Mouse (Mus musculus) midbrain, postnatal 0 days (tissue): ENCODE data around the gene Scrn3. TPM values are rescaled to one million over a fixed set of nuclear protein-coding genes. Genes with fewer than 3 reads are reported as not detected.

Experiments used
- ATAC-seq: fragments of 200-750 bp; cut with Nextera tagmentation; 2 replicates; pipeline ENCODE4 v1.8.0; 2017; ENCODE audit warnings: moderate number of reproducible peaks, mild to moderate bottlenecking, moderate TSS enrichment, moderate library complexity; ENCODE audit not compliant: low FRiP score
- DNase-seq: peaks from one replicate; pipeline ENCODE4 v3.0.0-alpha.2; 2015; ENCODE audit warnings: low spot score
- H3K27ac ChIP-seq: fragments of 300-500 bp; sonication (generic); 2 replicates; pipeline ENCODE4 v1.5.1; 2014; ENCODE audit warnings: low read depth, mild to moderate bottlenecking, low read length, mixed read lengths
- H3K27me3 ChIP-seq: fragments of 300-500 bp; sonication (generic); 2 replicates; pipeline ENCODE4 v1.6.1; 2014; ENCODE audit warnings: low read length, control low read depth, mixed read lengths; ENCODE audit not compliant: insufficient read depth
- H3K36me3 ChIP-seq: fragments of 300-500 bp; sonication (generic); 2 replicates; pipeline ENCODE4 v1.6.1; 2014; ENCODE audit warnings: low read length, control low read depth, mixed read lengths; ENCODE audit not compliant: insufficient read depth
- H3K4me1 ChIP-seq: fragments of 300-500 bp; sonication (generic); 2 replicates; pipeline ENCODE4 v1.6.1; 2014; ENCODE audit warnings: mild to moderate bottlenecking, control low read depth, antibody characterized with exemption, low read length, mixed read lengths; ENCODE audit not compliant: insufficient read depth
- H3K4me2 ChIP-seq: fragments of 300-500 bp; sonication (generic); 2 replicates; pipeline ENCODE4 v1.6.1; 2014; ENCODE audit warnings: low read depth, mild to moderate bottlenecking, low read length, mixed read lengths; ENCODE audit not compliant: poor library complexity, severe bottlenecking
- H3K4me3 ChIP-seq: fragments of 300-500 bp; sonication (generic); 2 replicates; pipeline ENCODE4 v1.5.1; 2014; ENCODE audit warnings: low read depth, mild to moderate bottlenecking, low read length, moderate library complexity
- H3K9ac ChIP-seq: fragments of 300-500 bp; sonication (generic); replicated peaks from 2 replicates; pipeline ENCODE4 v1.6.1; 2014; ENCODE audit warnings: mild to moderate bottlenecking, low read length, moderate library complexity, mixed read lengths; ENCODE audit not compliant: poor library complexity, severe bottlenecking
- H3K9me3 ChIP-seq: fragments of 300-500 bp; sonication (generic); 2 replicates; pipeline ENCODE4 v1.6.1; 2016; ENCODE audit warnings: low read length, control low read depth
- CTCF ChIP-seq: IDR thresholded peaks from 2 replicates; pipeline ENCODE4 v1.5.1; 2016; ENCODE audit warnings: antibody characterized with exemption, mild to moderate bottlenecking
- WGBS: fragments of 180-500 bp; shearing (Covaris S2); extraction: QIAGEN DNeasy Blood & Tissue Kit; methylation state at CpG from one replicate; pipeline ENCODE4 v1.1.7; 2014; 5-methylcytosine and 5-hydroxymethylcytosine counted together
- polyA plus RNA-seq: library from polyadenylated mRNA; unstranded; fragments of >200 nt; fragmentation: Nextera tagmentation; extraction: Ambion mirVana; gene quantifications from 2 replicates; pipeline ENCODE4 v1.2.1, GENCODE M21; 2015
- total RNA-seq: library from RNA; depleted of rRNA; stranded (reverse); fragments of >200 nt; gene quantifications from 2 replicates; pipeline ENCODE4 v1.2.3, GENCODE M21; 2014

Gene Scrn3
- total and polyA plus RNA-seq, 2 experiments from 2014 or later = 4.2 to 6.5 TPM

GRCm38 (mm10) chr2:73273249-73274118, 38.9 kb upstream of the Scrn3 start:
- peak overlapping the region; percentile 31 for H3K4me3 ChIP-seq
- H3K27ac ChIP-seq = no peak overlapping the region
- no peak overlapping the region for H3K9ac ChIP-seq
- WGBS = under 1% methylated on average over 98 of the region's 110 CpGs
- H3K4me1 ChIP-seq = no peaks in the 10 kb centered on the region
- 0 out of 2 replicates have a peak, but pooled peaks have one; percentile 7 for ATAC-seq
- H3K36me3 ChIP-seq = no peaks in the 10 kb centered on the region
- H3K4me2 ChIP-seq = peak overlapping the region; percentile 38
- no peak for TF ChIP-seq CTCF
- peaks cover 35% of the 10 kb centered on the region for H3K27me3 ChIP-seq
- no peak for DNase-seq
- no peaks in the 10 kb centered on the region for H3K9me3 ChIP-seq

- no peak overlapping the region for H3K27ac ChIP-seq
- TF ChIP-seq CTCF = no peak; the same call in 1 of the 2 replicates
- H3K36me3 ChIP-seq = no peaks in the 10 kb centered on the region
- H3K4me1 ChIP-seq = no peaks in the 10 kb centered on the region
- peaks cover 41% of the 10 kb centered on the region for H3K27me3 ChIP-seq
- H3K9me3 ChIP-seq = no peaks in the 10 kb centered on the region
- peak overlapping the region; percentile 31 for H3K4me3 ChIP-seq
- ATAC-seq = no peak
- peak overlapping the region; percentile 38 for H3K4me2 ChIP-seq
- WGBS = under 1% methylated on average over 78 of the region's 88 CpGs
- DNase-seq = no peak
- no peak overlapping the region for H3K9ac ChIP-seq
Observed at GRCm38 (mm10) chr2:73274119-73274920, 38.1 kb upstream of the Scrn3 start.

- no peak overlapping the region for H3K9ac ChIP-seq
- 12% methylated on average over 8 of the region's 8 CpGs for WGBS
- no peak for ATAC-seq
Observed at GRCm38 (mm10) chr2:73275261-73276040, 37.0 kb upstream of the Scrn3 start.

GRCm38 (mm10) chr2:73276141-73276571, 36.2 kb upstream of the Scrn3 start:
- ATAC-seq (no peak), DNase-seq (no peak)
- no peaks in the 10 kb centered on the region for H3K4me1 ChIP-seq
- no peak overlapping the region for H3K4me2 ChIP-seq
- H3K27ac ChIP-seq = no peak overlapping the region
- H3K9ac ChIP-seq = no peak overlapping the region
- H3K27me3 ChIP-seq = peaks cover 34% of the 10 kb centered on the region
- peak overlapping the region; percentile 5; the same call in 1 of the 2 replicates for H3K4me3 ChIP-seq
- no peaks in the 10 kb centered on the region for H3K9me3 ChIP-seq
- no peak for TF ChIP-seq CTCF
- under 1% methylated on average over 6 of the region's 6 CpGs for WGBS
- H3K36me3 ChIP-seq = no peaks in the 10 kb centered on the region

More at GRCm38 (mm10) chr2:73275261-73276040, 37.0 kb upstream of the Scrn3 start:
- DNase-seq = no peak
- Histone ChIP-seq H3K36me3 (no peaks in the 10 kb centered on the region), H3K4me3 (peak overlapping the region; percentile 5; the same call in 1 of the 2 replicates), H3K27me3 (peaks cover 40% of the 10 kb centered on the region), H3K4me2 (no peak overlapping the region), H3K27ac (no peak overlapping the region), H3K4me1 (no peaks in the 10 kb centered on the region), H3K9me3 (no peaks in the 10 kb centered on the region)
- no peak for TF ChIP-seq CTCF

GRCm38 (mm10) chr2:73277021-73277708, 35.2 kb upstream of the Scrn3 start:
- no peak for TF ChIP-seq CTCF
- Histone ChIP-seq H3K4me3 (peak overlapping the region; percentile 14; the same call in 1 of the 2 replicates), H3K9me3 (no peaks in the 10 kb centered on the region), H3K27ac (no peak overlapping the region), H3K36me3 (no peaks in the 10 kb centered on the region), H3K27me3 (peaks cover 38% of the 10 kb centered on the region), H3K9ac (no peak overlapping the region), H3K4me1 (no peaks in the 10 kb centered on the region), H3K4me2 (peak overlapping the region; percentile 26; the same call in 1 of the 2 replicates)
- DNase-seq (no peak), ATAC-seq (no peak)
- whole genome bisulfite sequencing = 2% methylated on average over 38 of the region's 38 CpGs
